Mouse (Mus musculus) common myeloid progenitor, adult 5-6 weeks (primary cell): ENCODE results near the gene Micall2. TPM values are rescaled to one million over a fixed set of nuclear protein-coding genes. Genes with fewer than 3 reads are reported as not detected.

ENCODE experiments used
- ATAC-seq: replicated peaks from 2 replicates; pipeline ENCODE4 v1.8.0; 2016; ENCODE audit warnings: low read depth, mild to moderate bottlenecking, moderate TSS enrichment, inconsistent platforms; ENCODE audit not compliant: poor library complexity, severe bottlenecking
- total RNA-seq: library from RNA; stranded (forward); fragments of 200-1000, 187-1606 nt; gene quantifications from 2 replicates; pipeline ENCODE4 v1.2.3, GENCODE M21; 2017

Micall2 gene
- total RNA-seq, 1 experiment from 2014 or later: 6.4 TPM

DNA sequence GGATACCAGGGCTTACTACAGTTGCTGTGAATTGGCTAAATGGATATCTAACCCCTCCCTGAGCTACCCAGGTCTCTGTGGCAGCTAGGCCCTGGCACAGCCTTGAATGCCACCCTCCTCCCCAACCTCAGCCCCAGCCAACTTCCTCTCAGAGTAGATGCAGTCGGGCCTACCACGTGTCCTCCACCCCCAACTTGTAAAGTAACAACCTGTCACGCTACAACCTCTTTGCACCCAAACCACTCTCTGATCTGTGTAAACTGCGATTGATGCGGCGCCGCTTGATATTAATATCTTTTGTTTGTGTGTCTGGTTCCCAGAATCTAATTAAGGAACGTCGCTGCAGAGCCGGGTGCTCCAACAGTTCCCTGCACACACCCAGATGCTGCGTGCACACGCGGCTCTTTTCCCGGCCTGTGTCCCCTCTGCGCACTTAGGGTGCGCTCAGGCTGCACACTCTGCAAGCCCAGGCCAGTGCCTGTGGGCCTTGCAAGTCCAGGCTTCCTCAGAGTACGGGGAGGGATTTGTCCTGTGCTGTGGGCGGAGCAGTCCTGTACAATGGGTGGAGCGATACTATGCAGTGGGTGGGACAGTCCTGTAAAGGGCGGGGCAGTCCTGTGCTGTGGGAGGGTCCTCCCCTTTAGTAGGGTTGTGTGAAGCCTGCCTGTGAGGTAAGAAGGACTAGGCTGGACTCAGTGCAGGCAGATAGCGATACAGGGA is 49.4 kb downstream of the Micall2 start:
- peak; percentile 92 for ATAC-seq

DNA sequence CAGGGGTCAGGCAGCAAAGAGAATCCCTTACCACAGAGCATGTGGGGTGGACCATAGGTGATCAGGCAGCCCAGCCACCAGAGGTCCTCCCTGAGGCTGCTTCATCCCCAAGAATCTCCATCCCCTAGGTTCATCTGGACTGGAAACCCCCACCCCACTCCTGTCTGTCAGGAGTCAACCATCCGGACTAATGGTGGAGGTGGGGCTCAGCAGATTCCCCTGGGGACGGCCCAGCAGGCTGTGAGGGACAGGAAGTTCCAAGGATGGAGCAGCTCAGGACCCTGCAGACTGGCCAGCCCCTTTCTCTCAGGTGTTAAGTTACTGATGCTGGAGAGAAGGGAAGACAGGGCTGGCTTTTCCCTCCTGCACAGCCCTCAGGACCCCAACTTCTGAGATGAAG is 52.9 kb downstream of the Micall2 start:
- no peak for ATAC-seq

DNA sequence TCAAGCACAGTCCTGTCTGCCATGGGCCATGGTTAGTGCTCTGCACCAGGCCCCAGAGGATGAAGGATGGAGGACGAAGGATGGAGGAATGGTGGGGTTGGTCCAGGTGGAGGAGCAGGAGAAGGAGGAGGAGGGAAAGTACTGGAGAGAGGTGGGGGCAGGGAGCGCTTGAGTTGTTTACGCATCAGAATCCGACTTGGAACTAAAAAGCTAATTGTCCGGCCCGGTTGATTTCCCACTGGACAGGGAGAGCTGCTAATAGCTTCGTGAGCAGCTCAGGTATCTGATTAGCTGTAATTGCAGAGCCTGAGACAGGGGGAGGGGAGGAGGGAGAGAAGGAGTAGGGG is 53.5 kb downstream of the Micall2 start:
- no peak for ATAC-seq

DNA sequence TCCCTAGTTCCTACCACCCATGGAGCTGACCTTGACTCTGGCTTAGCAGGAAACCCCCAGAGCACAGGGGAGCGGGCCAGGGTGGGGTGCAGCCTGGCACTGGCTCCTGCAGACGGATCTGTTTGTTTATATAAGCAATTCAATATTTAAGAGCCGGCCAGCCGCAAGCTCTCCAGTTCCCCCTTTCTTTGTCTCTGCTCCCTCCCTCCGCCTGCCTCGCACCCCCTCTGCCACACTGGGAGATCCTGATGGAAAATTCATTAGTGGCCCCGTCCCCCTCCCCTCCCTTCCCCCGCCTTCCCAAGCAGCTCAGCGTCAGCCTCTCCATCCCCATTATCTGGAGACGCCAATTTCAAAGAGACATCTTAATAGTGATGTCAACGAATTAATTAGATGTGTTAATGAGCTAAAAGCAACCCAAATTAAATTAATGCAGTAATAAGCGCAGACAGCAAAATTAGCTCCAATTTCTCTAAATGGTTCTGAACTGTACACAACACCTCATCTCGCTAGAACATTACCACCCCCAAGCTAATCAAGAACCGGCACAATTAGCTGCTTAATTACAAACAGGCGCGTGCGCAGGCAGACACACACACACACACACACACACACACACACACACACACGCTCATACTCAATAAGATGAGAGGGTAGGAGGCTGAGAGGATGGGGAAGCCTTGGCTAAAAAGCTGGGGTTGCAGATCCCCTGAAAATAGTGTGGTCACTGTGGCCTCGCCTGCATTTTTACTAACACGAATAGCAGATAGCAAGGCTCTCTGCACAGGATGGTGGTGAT is 54.1 kb downstream of the Micall2 start:
- no peak for ATAC-seq

DNA sequence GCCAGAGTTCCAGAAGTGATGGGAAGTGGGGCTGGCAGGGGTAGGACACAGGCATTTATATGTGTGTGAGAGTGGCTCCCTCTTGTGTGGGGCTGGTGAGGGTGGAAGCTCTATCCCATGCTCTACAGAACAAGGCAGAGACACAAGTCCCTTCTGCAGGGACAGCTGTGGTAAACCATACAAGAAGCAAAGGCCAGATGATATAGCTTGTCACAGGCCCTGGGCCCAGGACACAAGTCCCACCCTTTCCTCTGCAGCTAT is 60.5 kb downstream of the Micall2 start:
- ATAC-seq: no peak

DNA sequence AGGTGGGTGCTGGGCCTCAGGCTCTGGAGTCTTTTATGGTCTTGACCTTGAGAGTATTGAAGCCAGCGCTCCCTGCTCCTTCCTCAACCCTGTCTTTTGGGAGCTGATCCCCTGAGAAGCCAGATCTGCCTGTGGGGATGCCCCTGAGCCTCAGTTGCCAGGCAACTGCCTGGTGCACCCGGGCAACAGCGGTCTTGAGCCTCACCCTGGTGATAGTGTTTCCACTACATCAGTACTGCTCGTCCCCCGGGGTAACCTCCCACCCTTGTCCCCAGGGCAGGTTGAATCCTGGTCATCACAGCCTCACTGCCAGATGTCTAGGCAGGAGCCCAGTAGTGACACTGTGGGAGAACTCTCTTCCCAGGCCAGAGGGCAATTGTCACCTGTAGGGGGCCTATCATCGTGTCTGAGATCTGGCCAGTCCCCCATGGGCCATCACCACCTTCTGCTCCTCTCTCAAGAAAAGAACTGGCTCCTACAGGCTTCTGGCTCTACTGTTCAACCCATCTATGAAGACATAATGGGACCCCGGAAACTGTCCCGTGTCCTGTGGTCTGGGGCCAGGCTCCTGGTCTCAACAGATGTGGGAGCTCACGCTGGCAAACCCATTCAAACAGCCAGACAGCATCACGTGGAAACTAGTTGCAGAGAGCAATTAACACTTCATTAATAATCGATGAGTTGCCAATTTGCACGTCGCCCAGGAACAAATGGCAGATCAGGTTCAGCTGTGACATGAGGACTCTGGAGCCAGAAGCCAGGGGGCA is 61.0 kb downstream of the Micall2 start:
- no peak for ATAC-seq

DNA sequence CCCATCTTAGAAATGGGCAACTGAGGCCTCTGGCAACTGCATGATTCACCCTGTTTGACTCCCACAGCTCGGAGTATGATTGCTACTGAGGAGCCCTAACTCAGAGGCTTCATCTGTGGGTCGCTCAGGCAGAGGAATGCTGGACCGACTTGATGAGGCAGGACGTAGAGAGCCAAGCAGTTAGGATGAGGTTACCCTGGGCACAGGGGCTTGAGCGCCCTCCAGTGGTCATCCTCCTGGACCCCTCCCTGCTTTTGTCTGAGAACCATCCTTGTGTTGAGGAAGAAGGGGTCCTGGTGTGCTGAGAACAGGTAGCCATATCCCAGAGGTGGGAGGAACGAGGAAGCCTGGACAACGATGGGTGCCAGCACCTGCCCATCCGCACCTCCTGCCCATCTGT is 66.8 kb downstream of the Micall2 start:
- no peak for ATAC-seq

DNA sequence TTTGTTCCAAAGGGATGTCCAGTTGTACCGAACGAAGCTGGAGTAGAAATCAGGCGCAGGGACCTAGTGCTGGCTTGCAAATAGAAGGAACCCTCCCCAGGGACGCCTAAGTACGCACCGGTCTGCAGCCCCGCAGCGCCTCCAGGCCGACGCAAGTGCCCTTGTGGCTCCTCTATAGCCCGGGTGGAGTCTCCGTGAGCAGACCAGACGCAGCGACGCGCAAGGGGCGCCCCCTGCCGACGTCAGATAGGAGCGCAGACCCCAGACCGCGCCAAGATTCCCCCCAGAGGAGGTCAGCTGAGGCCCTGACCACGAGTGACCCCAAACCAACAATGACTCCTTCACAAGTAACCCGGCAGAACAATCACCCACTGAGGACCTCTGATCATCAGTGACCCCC is 67.6 kb downstream of the Micall2 start:
- ATAC-seq: peak; percentile 81

DNA sequence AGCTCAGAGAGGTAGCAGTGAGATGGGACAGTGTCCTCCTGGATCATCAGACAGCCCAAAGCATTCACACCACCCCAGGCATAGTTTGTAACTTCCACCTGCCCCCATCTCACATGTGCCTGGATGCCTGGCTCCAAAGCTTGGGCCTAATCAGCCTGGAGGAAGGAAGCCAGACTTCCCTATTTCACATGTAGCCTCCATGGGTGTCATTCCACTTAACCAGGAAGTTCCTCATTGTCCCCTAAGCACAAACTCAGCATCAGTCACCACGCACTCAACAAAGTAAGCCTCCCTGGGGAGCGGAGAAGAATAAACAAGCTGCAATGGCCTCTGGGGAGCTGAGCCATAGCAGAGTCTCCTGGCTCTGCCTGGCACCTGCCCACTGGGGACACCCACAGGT is 69.6 kb downstream of the Micall2 start:
- peak; percentile 54 for ATAC-seq

DNA sequence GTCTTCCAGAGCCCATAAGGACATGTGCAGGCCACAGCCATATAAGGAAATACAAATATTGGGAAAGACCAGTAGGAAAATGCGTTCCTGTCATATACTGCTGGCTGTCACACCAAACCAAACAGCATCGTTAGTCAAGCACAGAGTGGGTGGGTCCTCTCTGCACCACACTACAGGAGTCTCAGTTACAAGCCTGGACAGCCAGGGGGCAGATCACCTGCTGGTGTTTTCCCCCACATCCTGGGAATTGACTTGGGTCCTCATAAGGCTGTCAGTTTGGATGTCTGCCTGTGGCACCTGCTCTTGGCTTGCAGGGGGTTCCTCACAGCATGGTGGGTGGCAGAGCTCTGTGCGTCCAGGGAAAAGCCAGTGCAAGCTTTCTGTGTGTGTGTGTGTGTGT is 70.8 kb downstream of the Micall2 start:
- ATAC-seq: no peak

DNA sequence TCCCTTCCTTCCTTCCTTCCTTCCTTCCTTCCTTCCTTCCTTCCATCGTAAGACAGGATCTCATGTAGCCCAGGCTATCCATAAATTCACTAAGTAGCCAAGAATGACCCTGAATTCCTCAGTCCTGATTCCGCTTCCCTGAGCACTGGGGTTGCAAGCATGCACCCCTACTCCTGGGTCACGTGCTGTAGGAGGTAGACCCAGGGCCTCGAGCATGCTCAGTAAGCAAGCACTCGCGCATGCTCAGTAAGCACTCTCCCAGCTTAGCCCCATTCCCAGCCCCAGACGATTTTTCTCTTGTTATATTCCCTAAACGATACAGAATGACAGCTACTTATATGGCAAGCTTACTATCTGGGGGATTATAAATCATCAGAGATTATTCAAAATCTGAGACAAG is 74.4 kb downstream of the Micall2 start:
- no peak for ATAC-seq

DNA sequence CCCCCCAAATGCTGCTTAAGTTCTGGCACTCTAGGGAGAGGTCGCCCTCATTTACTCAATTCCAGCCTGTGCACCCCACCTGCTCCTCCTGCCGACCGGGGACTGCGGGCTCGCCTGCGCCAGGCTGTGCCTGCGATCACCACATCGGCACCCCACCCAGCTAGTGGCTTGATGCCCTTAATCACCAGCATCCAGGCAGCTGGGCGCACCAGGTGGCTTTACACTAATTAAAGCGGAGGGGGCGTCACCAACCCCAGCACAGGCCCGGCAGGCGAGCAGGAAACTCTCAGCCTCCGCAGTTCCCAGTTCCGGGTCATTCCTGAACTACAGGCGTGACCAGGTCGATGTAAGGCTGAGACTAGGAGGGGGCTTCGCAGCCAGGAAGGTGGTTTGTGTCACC is 76.8 kb downstream of the Micall2 start:
- ATAC-seq: no peak

DNA sequence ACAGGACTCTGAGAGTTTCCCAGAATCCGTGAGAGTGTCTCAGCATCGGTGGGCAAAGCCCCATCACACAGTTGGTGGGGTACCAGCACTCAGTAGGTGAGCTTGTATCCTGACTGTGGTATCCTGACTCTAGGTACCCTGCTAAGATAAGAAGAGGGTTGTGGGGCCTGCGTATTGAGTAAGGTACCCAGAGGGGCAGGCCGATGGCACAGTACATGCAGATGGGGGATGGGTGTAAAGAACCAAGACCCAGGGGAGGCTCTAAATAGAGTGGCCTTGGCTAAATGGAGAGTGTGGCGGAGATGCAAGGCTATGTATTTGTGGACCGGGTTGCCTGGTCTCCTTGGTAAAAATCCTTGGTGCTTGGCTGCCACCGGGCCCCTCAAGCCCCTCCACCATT is 77.3 kb downstream of the Micall2 start:
- ATAC-seq: no peak

DNA sequence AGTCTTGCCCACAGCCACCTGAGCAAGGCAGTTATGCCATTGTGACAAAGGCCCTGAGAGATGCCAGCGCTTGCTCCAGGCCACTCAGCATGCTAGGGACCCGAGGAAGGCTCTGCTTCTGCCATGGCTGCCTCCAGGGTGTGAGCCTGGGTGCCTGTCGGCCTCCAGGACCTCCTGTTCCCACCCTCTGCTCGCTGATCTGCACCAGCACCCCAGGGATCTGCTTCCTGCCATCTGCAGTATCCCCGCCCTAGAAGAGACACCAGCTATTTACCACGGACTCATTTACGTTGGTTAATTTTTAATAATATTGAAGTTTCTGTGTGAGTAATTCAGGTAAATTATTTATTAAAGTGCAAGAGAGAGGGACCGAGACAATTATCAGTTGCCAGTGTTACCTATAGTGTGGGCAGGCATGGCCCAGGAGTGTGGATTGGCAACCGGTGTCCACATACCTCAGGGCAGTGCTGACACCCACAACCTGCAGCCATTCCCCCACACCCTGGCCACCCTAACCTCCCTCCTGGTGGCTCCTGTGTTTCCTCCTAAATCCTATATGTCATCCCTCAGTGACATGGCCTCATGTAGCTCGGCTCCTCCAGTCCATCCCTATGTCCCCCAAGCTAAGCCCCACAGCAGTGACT is 78.1 kb downstream of the Micall2 start:
- ATAC-seq: no peak

Other genes with a start within 250 kb of the Micall2 start
- gene Uncx, start 192.8 kb downstream of the Micall2 start, total RNA-seq: not detected in 2 replicates
- gene Ints1, start 39.3 kb upstream of the Micall2 start, total RNA-seq: 20.4 and 32.7 TPM in 2 replicates
- 36.0 and 38.4 TPM in 2 replicates for gene Mafk, start 55.2 kb upstream of the Micall2 start, total RNA-seq
- 0.14 TPM in 1 of 2 replicates, not detected in the other for gene Tmem184a, start 83.6 kb upstream of the Micall2 start, total RNA-seq
- gene Gm26938, start 90.1 kb upstream of the Micall2 start, total RNA-seq: not detected in 2 replicates
- 24.5 and 24.8 TPM in 2 replicates for gene Psmg3, start 90.5 kb upstream of the Micall2 start, total RNA-seq
- gene Elfn1, start 171.6 kb upstream of the Micall2 start, total RNA-seq: not detected in 2 replicates